Mouse (Mus musculus): ENCODE results near the gene Rhoa.
A peak's percentile ranks its signal among the peaks of the same experiment; 100 is the strongest.
"Not testable (repeated sequence)": the region's sequence is repeated elsewhere in the genome, so short reads cannot be mapped to it uniquely, and the experiment has no call there.

Rhoa gene

DNA sequence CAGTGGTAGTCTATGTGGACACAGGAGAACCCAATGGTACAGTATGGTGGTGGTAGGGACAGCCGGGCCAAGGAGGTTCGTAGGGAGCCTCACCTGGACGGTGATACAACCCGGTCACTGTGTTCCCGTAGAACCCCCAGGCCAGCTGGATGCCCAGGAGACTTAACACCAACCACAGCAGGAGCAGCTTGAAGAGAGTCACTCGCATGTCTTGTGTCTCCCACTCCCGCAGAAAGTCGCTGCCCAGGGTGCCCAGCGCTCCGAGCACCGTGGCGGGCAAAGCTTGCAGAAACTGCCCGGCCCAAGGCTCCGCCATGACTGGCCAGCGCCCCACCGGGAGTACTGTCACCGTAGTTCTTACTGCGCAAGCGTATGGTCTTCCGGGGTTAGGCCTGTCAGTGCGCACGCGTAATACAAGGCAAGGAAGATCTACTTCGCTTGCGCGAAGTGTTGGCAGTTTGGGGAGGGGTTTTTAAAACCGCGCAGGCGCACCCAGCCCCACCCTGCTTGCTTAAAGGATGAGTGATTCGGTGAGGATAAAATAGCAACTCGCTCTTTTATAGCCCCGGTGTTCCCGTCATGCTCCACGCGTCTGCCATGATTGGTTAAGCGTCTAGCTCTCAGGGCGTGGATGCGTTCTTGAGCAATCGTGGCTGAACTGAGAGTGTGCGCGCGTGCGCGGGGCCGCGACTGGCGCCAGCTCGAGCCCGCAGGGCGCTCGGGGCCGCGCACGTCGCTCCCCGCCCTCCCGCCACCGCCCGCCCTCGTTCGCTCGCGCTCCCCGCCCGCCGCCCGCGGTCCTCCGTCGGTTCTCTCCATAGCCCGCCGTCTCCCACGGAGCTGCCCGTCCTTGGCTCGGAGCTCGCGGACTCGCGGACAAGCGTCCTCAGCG lies at the start of gene Rhoa, which contains the start of gene Tcta:
Gene Rhoa (plus strand): TSS at position 501 of the 892 bp plus-strand sequence.
Gene Tcta (minus strand): TSS at position 532 of the 892 bp plus-strand sequence.
- peak; percentile 99 for DNase-seq

DNA sequence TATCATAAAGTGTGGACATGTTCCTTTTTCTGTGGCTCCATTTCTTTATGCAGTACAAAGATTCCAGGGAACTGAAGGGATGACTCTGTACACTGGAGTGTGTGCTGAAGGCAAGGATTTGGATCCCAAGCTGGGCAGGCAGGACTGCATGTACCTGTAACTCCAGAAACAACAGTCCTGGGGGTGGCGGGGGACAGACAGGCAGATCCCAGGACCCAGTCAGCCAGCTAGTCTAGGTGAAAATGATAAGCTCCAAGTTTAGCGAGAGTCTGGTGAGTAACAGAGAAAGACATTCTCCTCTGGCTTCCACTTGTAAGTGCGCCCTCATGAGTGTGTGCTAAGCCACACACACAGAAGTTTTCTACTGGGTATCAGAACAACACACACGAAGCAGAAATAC lies 45.4 kb upstream of the Rhoa start:
- no peak for DNase-seq

DNA sequence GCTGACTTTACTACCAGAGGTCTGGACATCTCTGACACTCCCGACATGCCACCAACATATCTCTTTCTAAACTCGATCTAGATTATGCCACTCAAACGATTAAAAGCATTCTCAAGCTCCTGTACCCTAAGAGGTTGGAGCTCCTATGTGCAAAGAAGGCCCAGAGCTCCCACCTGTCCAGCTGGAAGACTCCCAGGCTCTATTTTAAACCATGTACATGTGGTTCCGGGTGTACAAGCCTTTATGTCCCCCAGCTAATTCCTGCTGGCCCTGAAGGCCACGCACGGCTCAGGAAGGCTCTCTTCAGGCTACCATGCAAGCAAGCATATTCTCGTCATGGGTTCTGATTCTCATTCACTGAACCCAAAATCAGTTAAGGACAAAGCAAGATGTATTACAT lies 44.1 kb upstream of the Rhoa start:
- no peak for DNase-seq

DNA sequence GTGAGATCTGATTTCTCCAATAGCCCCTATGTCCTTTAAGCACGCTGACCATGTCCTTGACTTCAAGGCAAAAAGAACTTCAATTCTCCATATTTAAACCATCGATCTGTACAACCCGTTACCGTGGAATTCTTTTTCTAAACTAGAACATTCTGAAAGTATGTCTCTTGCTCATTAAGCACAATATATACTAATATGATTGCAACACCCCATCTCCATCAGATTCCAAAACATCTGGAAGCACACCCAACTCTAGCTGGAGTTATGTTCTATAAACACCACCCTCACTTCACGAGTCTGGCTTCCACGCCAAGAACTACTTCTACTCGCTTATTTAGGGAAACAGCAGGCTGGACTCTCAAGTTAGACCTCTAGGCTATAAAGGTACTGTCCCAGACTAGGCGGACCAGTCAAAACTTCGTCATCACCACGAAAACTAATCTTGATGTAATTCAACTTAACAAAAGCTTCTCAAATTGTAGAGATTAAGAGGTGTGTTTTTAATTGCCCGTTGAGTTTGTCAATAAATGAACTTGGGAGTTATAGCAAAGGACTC lies 43.4 kb upstream of the Rhoa start:
- DNase-seq = no peak

DNA sequence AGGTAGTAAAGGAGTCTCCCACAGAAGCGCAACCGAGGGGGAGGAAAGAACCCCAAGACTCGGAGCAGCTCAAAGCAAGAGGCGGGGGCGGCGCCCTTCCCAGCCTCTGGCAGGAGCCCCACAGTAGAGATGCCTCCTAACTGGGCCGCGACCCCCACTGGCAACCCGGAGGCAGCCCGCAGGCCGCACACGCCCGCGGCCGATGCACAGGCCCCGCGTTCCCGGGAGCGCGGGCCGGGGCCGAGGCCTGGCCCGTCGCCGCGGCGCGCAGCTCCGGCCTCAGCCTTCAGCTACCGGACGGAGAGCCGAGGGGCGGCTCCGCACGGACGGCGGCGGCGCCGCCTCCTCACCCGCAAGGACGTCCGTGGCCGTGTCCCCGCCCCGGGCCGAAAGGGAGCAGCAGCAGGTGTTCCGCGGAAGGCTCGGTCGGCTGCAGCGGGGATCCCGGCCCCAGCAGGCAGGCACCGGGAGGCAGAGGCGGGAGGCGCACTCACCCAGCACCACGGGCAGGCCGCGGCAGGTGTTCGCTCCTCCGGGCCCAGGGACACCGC lies 42.7 kb upstream of the Rhoa start:
- DNase-seq = no peak

DNA sequence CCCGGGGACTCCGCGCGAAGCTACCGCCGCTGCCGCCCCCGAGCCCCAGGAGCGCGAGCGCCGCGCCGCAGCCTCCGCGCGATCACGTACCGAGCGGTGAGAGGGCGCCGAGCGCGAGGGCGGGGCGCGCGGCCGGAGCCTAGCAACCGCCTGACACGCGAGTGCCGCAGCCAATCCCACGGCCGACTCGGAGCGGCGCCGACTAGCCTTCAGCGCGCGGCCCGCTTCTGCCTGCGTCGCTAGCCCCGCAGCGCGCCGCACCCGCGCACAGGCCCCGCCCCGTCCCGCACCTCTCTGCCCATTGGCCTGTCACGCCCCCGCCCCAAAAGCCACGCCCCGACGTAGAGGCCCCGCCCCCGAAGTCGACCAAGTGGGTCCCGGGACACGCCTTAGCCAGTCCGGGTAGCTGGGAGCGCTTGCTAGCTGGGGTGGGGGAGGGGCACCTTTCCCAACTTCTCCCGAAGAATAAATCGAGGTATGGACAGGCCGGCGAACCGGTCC lies 42.2 kb upstream of the Rhoa start, which contains the start of gene Dag1:
Gene Dag1 (minus strand): TSS at position 269 of the 501 bp plus-strand sequence.
- peak; percentile 98 for DNase-seq

DNA sequence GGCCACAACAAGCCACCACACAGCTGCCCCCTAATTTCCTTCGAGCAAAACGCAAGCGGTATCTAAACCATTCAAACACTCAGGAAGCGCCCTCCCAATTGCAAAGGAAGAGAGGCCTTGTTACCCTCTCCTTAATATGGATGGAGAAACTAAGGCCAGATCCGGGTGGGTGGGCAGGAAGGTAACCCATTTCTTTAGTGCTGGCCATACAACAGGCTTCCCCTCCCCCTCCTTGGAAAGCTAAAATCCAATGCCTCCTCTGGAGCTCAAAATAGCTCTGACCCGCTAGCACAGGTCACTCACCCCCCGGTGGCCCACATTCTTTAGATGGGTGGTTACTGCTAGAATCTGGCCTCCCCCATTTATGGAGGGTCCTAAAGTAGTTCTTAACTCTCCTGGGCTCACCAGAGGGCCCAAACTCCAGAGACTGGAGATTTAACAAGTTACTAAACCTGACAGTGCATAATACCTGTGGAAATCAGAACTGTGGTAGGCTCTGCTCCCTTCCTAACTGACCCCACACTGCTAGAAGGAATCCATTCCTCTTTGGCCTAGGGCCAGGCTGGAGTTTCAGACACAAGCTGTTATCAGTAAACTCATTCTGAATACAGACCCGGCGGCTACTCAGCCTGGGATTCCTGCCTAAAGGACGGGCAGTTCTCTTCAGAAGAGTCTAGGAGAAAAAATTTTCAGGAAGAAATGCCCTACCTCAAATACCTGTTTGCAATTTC lies 41.6 kb upstream of the Rhoa start:
- DNase-seq = peak; percentile 39

DNA sequence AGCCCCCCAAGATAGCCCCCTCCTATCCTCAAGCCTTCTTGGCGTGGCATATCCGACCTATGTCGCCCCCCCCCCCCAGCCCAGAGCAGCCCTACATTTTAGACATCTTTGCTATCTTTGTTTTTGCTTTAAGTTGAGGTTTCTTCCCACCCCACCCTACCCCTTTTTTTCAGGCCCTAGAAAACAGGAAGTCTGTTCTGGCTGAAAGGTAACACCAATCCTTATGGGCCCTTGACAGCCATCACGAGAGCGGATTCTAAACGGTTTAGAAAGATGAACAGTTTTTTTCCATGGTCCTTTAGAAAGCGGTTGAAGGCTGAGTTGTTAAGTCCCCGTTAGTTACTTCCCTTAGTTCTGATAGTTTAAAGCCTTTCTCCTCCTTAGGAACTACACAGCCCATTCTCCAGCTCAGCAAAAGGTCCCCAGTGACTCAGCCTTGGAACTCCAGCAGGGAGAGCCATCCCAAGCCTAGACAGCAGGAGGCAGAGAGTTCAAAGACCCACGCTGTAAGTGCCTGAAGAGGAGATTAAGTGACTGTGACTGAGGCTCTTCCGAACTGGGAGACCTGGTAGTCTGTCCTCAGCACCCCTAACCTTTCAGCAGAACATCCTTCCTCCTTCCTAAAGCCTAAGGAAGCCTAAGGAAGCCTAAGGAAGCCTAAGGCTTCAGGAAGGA lies 39.5 kb upstream of the Rhoa start:
- DNase-seq = no peak

DNA sequence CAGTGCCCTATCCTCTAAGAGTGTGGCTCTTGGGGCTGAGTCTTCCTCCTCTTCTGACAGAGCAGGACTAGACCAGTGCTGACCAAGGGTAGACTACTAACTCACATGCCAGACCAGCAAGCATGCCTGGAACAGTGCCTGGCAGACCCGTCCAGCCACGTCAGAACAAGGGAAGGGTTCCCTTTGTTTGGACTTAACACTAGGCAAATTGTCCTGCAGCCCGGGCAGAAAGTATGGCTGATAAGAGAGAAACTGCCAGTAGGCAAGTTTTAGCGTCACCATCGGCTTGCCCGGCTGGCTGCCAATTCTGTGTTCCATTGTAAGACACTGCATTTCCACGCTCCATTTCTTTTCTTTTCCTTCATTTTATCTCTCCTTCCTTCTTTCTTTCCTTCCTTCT lies 38.2 kb upstream of the Rhoa start:
- no peak for DNase-seq

DNA sequence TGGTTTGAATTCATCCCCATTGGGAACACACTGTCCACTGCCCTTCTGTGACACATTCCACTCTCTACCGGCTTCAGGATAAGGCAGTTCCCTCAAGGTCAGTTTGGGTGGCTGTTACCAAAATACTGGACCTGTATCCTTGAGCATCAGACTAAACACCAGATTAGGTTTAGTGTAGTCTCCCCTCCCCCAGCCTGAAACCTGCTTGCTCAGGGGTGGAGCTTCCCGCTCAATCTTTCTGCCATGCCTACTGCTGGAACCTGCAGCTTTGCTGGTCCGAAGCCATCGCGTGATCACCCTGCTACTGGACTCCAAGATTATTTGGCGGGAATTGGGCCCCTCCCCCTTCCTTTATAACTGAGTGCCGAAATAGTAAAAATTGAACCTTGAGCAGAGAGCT lies 37.2 kb upstream of the Rhoa start:
- not testable (repeated sequence) for DNase-seq

DNA sequence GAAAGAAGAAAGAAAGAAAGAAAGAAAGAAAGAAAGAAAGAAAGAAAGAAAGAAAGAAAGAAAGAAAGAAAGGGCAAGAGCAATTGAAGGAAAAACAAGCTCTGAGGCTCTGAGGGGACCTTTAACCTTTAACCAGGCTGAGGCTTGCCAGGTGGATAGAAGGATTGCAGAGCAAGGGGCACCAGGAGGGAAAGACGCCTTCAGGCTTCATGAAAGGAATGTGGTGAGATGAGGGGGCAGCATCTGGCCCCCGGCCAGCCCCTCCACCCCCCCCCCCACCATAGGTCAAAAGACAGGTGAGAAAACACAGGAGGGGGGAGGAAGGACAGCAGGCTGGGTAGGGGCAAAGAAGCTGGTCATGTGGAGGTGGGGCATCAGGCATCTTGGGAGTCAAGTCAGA lies 34.0 kb upstream of the Rhoa start:
- no peak for DNase-seq

DNA sequence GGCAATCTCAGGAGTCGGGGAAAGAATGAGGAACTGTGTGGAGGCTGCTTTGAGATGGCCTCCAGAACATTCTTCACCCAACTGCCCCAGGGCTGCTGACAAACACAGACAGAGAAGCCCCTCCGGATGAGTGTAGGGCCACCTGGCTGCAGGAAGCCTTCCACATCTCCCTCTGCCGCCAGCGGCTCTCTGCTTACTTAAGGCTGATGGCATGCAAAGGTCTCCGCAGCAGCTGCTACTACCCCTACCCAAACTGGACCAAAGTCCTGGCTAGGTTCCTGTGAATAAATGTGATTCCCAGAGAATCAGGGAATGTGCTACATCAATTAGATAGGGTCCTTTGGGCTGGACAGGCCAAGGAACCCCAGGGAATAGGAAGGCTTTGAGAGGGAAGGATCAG lies 33.2 kb upstream of the Rhoa start:
- DNase-seq = no peak

DNA sequence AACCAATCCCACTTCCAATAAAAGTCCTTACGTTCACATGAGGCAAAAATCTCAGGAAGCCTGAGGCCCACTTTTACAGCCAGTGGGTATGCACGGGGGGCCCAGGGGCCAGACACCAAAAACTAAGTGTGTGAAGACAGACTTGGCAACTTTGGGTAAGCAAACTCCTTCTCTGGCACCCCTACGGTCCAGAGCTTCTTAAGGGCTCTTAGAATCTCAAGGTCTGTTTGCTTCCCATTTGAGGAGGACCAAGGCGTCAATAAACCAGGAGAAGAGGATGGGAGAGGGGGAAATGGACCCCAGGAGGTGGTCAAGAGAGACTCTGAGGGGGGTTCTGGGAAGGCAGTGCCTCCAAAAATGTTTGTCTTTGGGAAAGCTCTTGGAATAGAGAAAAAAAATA lies 32.4 kb upstream of the Rhoa start:
- no peak for DNase-seq

DNA sequence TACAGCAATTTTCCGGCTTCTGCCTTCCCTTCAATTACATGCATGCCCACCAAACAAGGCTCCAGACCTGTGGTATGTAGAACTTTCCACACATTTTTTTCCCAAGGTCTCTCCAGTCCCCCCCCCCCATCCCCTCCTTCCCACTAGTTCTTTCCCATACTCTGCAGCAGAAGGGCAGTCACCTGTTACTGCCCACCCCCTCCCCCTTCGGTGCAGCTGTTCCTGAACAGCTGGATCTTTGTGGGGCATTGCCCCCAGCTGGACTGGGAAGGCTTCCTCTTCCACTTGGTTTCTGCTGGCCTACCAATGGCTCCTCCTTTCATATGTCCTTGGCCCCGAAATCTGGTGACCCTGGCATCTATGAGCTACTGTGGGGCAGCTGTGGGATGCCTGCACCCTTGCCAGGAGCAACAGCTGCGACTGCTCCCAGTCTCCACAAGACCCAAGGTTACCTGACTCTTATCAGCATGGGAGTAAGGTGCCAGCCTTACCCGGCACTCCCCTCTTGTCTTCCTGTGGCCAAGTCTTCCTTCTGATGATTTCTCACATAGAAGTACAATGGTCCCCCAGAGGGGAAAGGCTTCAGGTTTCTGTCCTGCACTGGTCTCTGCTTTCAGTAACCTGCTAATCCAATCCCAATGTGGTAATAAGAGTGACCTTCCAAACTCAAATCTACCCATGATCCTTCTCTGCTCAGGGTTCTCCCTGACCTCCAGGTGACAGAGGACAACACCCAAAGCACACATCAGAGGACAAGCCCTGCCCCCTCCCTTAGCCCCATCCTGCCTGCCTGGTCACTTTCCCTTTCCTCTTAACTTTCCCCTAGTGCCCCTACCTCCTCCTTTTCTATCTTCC lies 31.2 kb upstream of the Rhoa start:
- no peak for DNase-seq

DNA sequence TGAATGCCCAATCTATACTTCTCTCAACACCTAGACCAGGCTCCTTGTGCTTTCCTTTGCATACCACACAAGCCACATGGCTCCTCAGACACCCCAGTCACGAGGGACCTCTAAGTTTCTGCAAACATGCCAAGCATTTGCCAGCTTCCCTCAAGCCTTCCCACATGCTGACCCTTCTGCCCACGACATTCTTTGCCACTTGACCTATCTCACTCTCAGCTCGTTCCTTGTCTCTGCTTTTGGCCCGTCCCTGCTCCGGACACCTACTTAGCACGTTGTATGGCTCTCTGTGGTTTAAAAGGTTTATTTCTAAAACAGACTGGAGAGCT lies 30.6 kb upstream of the Rhoa start:
- no peak for DNase-seq

DNA sequence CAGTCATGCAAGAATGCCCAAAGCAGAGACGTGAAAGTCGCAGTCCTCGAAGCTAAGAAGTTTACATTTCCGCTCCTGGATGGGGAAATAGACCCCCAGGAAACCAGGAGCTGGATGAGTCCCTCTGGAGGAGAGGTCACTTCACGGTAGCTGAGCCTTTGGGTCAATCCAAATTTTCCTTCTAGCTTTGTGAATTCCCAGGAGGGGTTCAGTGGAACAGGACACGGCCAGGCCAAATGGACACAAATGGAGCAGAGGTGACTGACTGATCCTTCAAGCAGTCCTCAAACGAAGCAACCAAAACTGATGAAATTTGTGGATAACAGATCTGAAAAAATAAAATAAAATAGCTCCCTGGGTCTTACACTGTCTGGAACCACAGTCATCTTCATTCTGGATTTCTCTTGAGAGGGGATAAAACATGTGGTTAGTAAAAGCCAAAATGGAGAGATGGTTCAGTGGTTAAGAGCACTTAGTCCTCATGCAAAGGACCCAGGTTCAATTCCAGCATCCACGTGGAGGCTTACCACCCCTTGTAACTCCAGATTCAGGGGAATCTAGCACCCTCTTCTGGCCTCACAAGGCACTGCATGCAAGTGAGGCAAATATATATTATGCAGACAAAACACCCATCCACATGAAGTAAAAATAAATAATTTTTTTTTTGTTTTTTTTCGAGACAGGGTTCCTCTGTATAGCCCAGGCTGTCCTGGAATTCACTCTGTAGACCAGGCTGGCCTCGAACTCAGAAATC lies 27.1 kb upstream of the Rhoa start:
- no peak for DNase-seq

DNA sequence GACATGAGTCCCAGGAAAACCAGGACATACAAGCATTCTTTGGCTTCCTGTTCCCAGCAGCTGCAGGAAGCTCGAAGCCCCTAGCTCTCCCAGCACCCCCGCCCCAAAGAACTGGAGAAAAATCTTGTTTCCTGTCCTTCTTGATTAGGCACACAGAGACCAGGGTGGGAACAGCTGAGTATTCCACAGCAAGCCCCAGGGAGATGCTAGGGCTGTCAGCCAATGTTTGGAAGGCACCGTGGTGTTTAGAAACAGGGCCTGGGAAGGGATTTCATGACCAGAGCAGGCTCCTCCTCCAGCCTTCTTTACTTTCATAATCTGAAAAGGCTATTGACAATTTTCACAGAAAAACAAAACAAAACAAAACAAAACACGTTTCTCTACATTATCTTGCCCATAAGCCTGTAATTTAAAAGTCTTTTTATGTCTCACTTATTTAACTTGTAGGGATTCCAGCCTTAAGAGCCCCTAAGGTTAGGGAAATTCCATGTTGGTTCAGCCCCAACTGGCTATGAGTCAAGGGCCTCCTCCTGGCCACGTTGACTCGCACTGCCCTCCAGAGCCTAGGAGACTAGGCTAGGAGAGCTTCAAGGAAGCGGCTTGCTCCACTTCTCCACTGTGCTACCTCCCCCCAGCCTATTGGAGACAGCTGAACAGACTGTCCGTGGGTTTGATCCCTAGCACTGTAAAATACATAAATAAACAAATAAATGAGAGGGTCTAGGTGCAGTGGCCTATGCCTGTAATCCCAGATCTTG lies 25.7 kb upstream of the Rhoa start:
- DNase-seq = no peak

DNA sequence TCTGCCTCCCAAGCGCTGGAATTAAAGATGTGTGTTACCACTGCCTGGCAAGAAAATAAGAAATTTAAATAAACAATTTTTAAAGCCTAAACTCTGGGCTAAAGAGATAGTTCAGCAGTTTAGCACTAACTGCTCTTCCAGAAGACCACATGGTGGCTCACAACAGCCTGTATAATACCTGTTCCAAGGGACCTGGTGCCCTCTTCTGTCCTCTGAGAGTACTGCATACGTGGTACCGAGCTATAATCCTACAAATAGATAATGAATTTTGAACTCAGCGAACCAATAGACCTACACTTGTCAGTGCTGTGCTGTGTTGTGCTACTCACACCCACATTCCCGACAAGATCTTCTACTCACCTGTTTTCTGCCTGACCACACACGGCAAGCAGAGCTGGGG lies 21.5 kb upstream of the Rhoa start:
- peak; percentile 57 for DNase-seq

DNA sequence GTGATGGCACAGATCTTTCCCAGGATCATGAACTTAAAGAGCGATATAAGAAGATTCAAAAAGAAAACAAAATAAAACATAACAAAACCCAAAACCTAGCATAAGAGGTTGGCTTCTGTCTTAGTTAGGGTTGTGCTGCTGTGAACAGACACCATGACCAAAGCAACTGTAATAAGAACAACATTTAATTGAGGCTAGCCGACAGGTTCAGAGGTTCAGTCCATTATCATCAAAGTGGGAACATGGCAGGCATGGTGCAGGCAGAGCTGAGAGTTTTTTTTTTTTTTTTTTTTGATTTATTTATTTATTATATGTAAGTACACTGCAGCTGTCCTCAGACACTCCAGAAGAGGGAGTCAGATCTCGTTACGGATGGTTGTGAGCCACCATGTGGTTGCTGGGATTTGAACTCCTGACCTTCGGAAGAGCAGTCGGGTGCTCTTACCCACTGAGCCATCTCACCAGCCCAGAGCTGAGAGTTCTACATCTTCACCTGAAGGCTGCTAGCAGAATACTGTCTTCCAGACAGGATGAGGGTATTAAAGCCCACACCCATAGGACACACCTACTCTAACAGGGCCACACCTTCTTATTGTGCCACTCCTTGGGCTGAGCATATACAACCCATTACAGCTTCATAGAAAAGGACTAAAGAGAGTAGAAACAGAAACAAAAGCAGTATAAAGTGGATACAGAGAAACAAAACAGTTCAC lies 18.2 kb upstream of the Rhoa start:
- not testable (repeated sequence) for DNase-seq

DNA sequence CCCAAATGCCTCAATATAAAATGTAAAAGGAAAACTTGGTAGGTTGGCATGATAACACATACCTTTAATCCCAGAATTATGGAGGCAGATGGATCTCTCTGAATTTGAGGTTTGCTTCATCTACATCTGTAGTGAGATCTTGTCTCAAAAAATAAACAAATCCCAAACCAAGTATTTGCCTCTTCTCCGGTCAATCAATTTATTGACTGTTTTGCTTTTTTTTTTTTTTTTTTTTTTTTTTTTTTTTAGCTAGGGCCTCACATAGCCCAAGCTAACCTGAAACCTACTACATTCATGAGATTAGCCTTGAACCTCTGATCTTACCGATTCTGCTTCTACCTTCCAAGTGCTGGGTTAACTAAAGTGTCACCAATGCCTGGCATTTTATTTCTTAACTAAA lies 16.6 kb upstream of the Rhoa start:
- DNase-seq = no peak
